Mouse (Mus musculus) neural tube, embryonic 14.5 days (tissue): ENCODE results near the gene Gk5. TPM values are rescaled to one million over a fixed set of nuclear protein-coding genes. Genes with fewer than 3 reads are reported as not detected.

Experiments
- ATAC-seq: fragments of 200-750 bp; cut with Nextera tagmentation; 2 replicates; pipeline ENCODE4 v1.8.0; 2017; ENCODE audit warnings: low read depth, mild to moderate bottlenecking, moderate TSS enrichment, moderate library complexity
- H3K27ac ChIP-seq: fragments of 300-500 bp; sonication (generic); 2 replicates; pipeline ENCODE4 v1.5.1; 2014; ENCODE audit warnings: low read depth, mild to moderate bottlenecking, control low read depth, low read length, moderate library complexity, mixed read lengths
- H3K27me3 ChIP-seq: fragments of 300-500 bp; sonication (generic); 2 replicates; pipeline ENCODE4 v1.6.1; 2014; ENCODE audit warnings: low read length; ENCODE audit not compliant: control insufficient read depth, insufficient read depth
- H3K36me3 ChIP-seq: fragments of 300-500 bp; sonication (generic); 2 replicates; pipeline ENCODE4 v1.6.1; 2014; ENCODE audit warnings: low read length, mixed read lengths; ENCODE audit not compliant: control insufficient read depth, insufficient read depth
- H3K4me1 ChIP-seq: fragments of 300-500 bp; sonication (generic); 2 replicates; pipeline ENCODE4 v1.6.1; 2014; ENCODE audit warnings: low read length; ENCODE audit not compliant: control insufficient read depth, insufficient read depth
- H3K4me2 ChIP-seq: fragments of 300-500 bp; sonication (generic); 2 replicates; pipeline ENCODE4 v1.6.1; 2014; ENCODE audit warnings: mild to moderate bottlenecking, low read depth, low read length, control low read depth
- H3K4me3 ChIP-seq: fragments of 300-500 bp; sonication (generic); 2 replicates; pipeline ENCODE4 v1.5.1; 2014; ENCODE audit warnings: low read depth, low read length, control low read depth, mixed read lengths
- H3K9ac ChIP-seq: fragments of 300-500 bp; sonication (generic); replicated peaks from 2 replicates; pipeline ENCODE4 v1.6.1; 2014; ENCODE audit warnings: low read depth, mild to moderate bottlenecking, control low read depth, low read length, mixed read lengths
- H3K9me3 ChIP-seq: fragments of 300-500 bp; sonication (generic); 2 replicates; pipeline ENCODE4 v1.6.1; 2016; ENCODE audit warnings: low read length; ENCODE audit not compliant: control insufficient read depth
- WGBS: fragments of 180-500 bp; shearing (Covaris S2); extraction: QIAGEN DNeasy Blood & Tissue Kit; methylation state at CpG from one replicate; pipeline ENCODE4 v1.1.7; 2014; 5-methylcytosine and 5-hydroxymethylcytosine counted together
- polyA plus RNA-seq: library from polyadenylated mRNA; unstranded; fragments of >200 nt; fragmentation: Nextera tagmentation; extraction: Ambion mirVana; gene quantifications from 2 replicates; pipeline ENCODE4 v1.2.1, GENCODE M21; 2014

The Gk5 gene
- polyA plus RNA-seq, 1 experiment from 2014 or later: 4.0 TPM

DNA sequence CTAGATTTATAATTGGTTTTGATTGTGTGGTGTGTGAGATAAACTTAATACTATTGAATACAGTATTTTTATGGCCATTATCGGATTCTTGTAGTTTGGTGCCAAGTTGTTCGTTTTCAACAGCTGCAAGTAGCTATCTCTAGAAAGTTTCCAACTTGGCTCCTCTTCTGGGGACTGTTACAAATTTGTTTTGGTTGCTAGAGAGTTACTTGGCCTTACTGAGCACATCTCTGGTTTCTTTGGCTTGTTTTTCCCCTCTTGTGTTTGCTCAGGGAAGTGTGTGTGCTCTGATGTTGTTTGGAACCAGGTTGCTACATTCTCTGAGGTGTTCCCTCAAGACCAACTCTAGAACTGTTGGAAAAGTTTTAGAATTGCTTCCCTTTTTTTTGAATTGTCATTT, 104.1 kb downstream of the Gk5 start:
- Histone ChIP-seq H3K9ac (no peak overlapping the region), H3K27ac (no peak overlapping the region), H3K27me3 (no peaks in the 10 kb centered on the region), H3K4me1 (no peaks in the 10 kb centered on the region), H3K4me3 (no peak overlapping the region), H3K36me3 (no peaks in the 10 kb centered on the region), H3K9me3 (no peaks in the 10 kb centered on the region), H3K4me2 (no peak overlapping the region)
- no peak for ATAC-seq
- 93% methylated on average over 2 of the region's 2 CpGs for WGBS

- Histone ChIP-seq H3K4me1 (no peaks in the 10 kb centered on the region), H3K9me3 (no peaks in the 10 kb centered on the region), H3K27ac (no peak overlapping the region), H3K36me3 (no peaks in the 10 kb centered on the region), H3K9ac (no peak overlapping the region), H3K4me3 (no peak overlapping the region), H3K27me3 (no peaks in the 10 kb centered on the region), H3K4me2 (no peak overlapping the region)
- no peak for ATAC-seq
Measured at GRCm38 (mm10) chr9:96228285-96228684, 109.1 kb downstream of the Gk5 start.

- Histone ChIP-seq H3K36me3 (no peaks in the 10 kb centered on the region), H3K4me1 (no peaks in the 10 kb centered on the region), H3K4me2 (no peak overlapping the region), H3K27ac (no peak overlapping the region), H3K9me3 (no peaks in the 10 kb centered on the region), H3K9ac (no peak overlapping the region), H3K27me3 (no peaks in the 10 kb centered on the region), H3K4me3 (no peak overlapping the region)
- WGBS: 55% methylated on average over 2 of the region's 2 CpGs
- no peak for ATAC-seq
Measured at GRCm38 (mm10) chr9:96230271-96230670, 111.1 kb downstream of the Gk5 start.

Other genes with a start within 250 kb of the Gk5 start
- 20.5 and 28.5 TPM in 2 replicates for gene Xrn1, start 164.6 kb upstream of the Gk5 start, polyA plus RNA-seq
- gene Tfdp2, start 76.9 kb downstream of the Gk5 start, polyA plus RNA-seq: 20.3 and 23.6 TPM in 2 replicates
- gene Atp1b3, start 245.1 kb downstream of the Gk5 start, polyA plus RNA-seq: 168 and 198 TPM in 2 replicates